Mouse (Mus musculus) thymus, adult 2 months (tissue): ENCODE data around the gene Agbl4.

Experiments used
- CTCF ChIP-seq: fragments of 200-500 bp; IDR thresholded peaks from 2 replicates; pipeline ENCODE4 v1.5.1; 2012; ENCODE audit warnings: mild to moderate bottlenecking, control low read depth, low read length, moderate library complexity, borderline replicate concordance; ENCODE audit not compliant: control insufficient read depth, poor library complexity, insufficient read depth; ENCODE audit errors: extremely low read depth
- POLR2A ChIP-seq: fragments of 200-500 bp; IDR thresholded peaks from 2 replicates; pipeline ENCODE4 v1.6.1; 2012; ENCODE audit warnings: mild to moderate bottlenecking, low read length, control low read depth, moderate library complexity; ENCODE audit not compliant: control insufficient read depth, poor library complexity, insufficient read depth; ENCODE audit errors: extremely low read depth

DNA sequence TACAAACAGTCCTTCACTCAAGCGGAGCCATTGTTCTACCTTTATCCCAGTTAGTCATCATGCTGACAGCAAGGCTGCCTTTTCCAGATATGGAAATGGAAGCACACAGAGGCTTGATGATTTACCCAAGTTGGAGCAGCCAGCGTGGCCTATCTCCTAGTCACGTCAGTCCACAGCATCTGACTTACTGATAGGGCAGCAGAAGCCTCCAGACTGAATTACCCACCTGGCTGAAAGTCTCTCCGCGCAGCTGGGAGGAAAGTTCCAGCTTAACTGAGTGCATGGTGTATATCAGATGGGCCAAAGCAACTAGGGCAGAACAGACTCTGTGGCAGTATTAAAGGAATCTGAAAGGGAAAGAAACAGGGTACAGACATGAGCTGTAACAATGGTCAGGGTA is 1086.0 kb downstream of the Agbl4 start:
- TF ChIP-seq POLR2A (no peak), CTCF (no peak)
